Mouse (Mus musculus): Measurements from ENCODE around the gene Igfbp2. TPM values are rescaled to one million over a fixed set of nuclear protein-coding genes. Genes with fewer than 3 reads are reported as not detected.

Gene Igfbp2
- total RNA-seq, 2 experiments from 2014 or later, result 7.0 to 8.3 TPM

- no peak for DNase-seq
These were observed 47.6 kb downstream of the Igfbp2 start for GRCm38 (mm10) chr1:72871697-72872411.

- peak; percentile 78 for DNase-seq
These were observed 48.2 kb downstream of the Igfbp2 start for GRCm38 (mm10) chr1:72872521-72872920.

- no peak for DNase-seq
These were observed 48.8 kb downstream of the Igfbp2 start for GRCm38 (mm10) chr1:72873078-72873477.

- peak; percentile 68 for DNase-seq
These were observed 49.4 kb downstream of the Igfbp2 start for GRCm38 (mm10) chr1:72873511-72874286.

GRCm38 (mm10) chr1:72874287-72875211 lies 50.2 kb downstream of the Igfbp2 start, which contains the start of gene Igfbp5:
Gene Igfbp5, minus strand, starts transcription at chr1:72874884.
- DNase-seq, result peak; percentile 97

- no peak for DNase-seq
These were observed 51.4 kb downstream of the Igfbp2 start for GRCm38 (mm10) chr1:72875708-72876107.

- no peak for DNase-seq
These were observed 51.8 kb downstream of the Igfbp2 start for GRCm38 (mm10) chr1:72876111-72876510.

GRCm38 (mm10) chr1:72877892-72878291 lies 53.6 kb downstream of the Igfbp2 start:
- no peak for DNase-seq

- no peak for DNase-seq
These were observed 54.4 kb downstream of the Igfbp2 start for GRCm38 (mm10) chr1:72878473-72879318.

- no peak for DNase-seq
These were observed 55.0 kb downstream of the Igfbp2 start for GRCm38 (mm10) chr1:72879319-72879634.

GRCm38 (mm10) chr1:72885111-72885818 lies 61.0 kb downstream of the Igfbp2 start:
- no peak for DNase-seq

- peak; percentile 45 for DNase-seq
These were observed 61.5 kb downstream of the Igfbp2 start for GRCm38 (mm10) chr1:72885819-72886169.

- no peak for DNase-seq
These were observed 63.6 kb downstream of the Igfbp2 start for GRCm38 (mm10) chr1:72887910-72888309.

- DNase-seq, result no peak
These were observed 71.5 kb downstream of the Igfbp2 start for GRCm38 (mm10) chr1:72895821-72896220.

Other genes starting within 250 kb of the Igfbp2 start
- gene Smarcal1, start 241.3 kb upstream of the Igfbp2 start, total RNA-seq (2021), result 10 to 100 TPM; 16.3 to 24.6 TPM
- not detected for gene Ankar, start 123.9 kb upstream of the Igfbp2 start, total RNA-seq (2021)
- 100 to 1,000 TPM; 943 to 945 TPM for gene Rpl37a, start 113.2 kb upstream of the Igfbp2 start, total RNA-seq (2021)
- gene Igfbp5, start 50.4 kb downstream of the Igfbp2 start, total RNA-seq (2021), result 100 to 1,000 TPM; 306 to 338 TPM
- gene Tnp1, start 191.4 kb downstream of the Igfbp2 start, total RNA-seq (2021), result not detected

Measured in gastrocnemius, postnatal 10 days (tissue).